8 mouse cellular contexts compared by ENCODE assay signal in the genomic region with DNA sequence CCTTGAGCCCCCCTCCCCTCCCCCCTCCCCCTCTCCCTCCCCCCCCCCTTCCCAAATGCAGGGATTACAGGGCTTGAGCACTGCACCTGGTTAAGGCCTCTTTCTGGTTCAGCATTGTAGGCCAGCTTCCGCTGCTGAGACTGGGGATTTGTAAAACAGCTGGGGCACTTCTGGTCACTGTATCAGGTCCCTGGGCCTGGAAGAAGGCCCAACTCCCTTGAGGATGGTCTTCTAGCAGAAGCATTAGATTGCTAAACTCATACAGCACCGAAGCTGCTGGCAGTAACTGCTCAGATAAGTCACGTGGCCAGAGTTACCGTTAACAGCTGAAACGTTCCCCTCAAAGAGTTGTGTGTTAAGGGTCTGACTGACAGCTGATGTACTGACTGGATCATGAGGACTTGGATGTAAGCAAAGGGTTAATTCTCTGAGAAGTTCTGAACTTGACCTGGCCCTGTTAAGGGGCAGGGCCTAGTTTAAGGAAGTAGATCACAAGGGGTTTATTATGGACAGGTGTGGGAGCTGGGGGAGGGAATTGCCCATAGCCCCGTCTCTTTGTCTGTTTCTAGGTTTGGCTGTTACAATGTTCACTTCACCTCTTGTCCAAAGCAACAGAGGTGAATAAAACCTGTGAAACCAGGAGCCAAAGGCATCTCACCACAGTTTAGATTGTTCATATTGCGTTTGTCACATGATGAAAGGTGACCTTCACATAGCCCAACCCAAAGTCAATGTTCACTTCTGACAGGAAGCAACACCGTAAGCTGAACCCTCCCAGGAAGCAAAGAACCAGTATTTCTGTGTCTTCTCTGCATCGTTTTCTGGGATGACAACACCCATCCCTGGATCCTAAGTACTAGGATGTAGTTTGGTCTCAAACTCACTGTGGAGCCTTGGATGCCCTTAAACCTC. TPM values are rescaled to one million over a fixed set of nuclear protein-coding genes. Genes with fewer than 3 reads are reported as not detected.
DNase-seq lines count a peak whose midpoint lies in the region; ATAC-seq lines count a peak whose summit lies in the region.

No protein-coding gene starts in this region.

- H3K4me3 ChIP-seq in neural tube, embryonic 11.5 days (ENCODE audit: low read depth, low read length), result no peak overlapping the region
- no peak overlapping the region for H3K4me3 ChIP-seq in stomach, embryonic 16.5 days (replicated peaks; ENCODE audit: low read length)

- peak overlapping the region; percentile 94; the same call in 1 of the 2 replicates for H3K27ac ChIP-seq in neural tube, embryonic 11.5 days (ENCODE audit: low read depth, low read length)
- no peak overlapping the region for H3K27ac ChIP-seq in stomach, embryonic 16.5 days (ENCODE audit: low read length)

- peaks cover 24% of the 10 kb centered on the region for H3K4me1 ChIP-seq in neural tube, embryonic 11.5 days (ENCODE audit: control insufficient read depth, insufficient read depth, low read length)
- peaks cover 24% of the 10 kb centered on the region for H3K4me1 ChIP-seq in stomach, embryonic 16.5 days (ENCODE audit: control insufficient read depth, insufficient read depth, low read length)

- DNase-seq in cerebellum, postnatal 10 days, result peak; percentile 26 to 27
- no peak for DNase-seq in cerebellum, adult 8-10 months
- no peak for DNase-seq in neural tube, embryonic 11.5 days (ENCODE audit: low spot score)
- DNase-seq in neural tube, embryonic 10.5 days (ENCODE audit: extremely low spot score, low spot score), result no peak
- peak; percentile 28 to 33 for DNase-seq in heart, postnatal 36 days
- DNase-seq in right cerebral cortex, adult 2 months (ENCODE audit: low spot score in 2 of 2), result no peak
- no peak for DNase-seq in layer of hippocampus, postnatal 10 days (ENCODE audit: low spot score in 2 of 2)

- ATAC-seq in neural tube, embryonic 11.5 days (ENCODE audit: insufficient read depth, low FRiP score, low TSS enrichment), result no peak
- ATAC-seq in stomach, embryonic 16.5 days (ENCODE audit: insufficient read depth, low FRiP score), result peak; percentile 41; the same call in 1 of the 2 replicates

- no peaks in the 10 kb centered on the region for H3K9me3 ChIP-seq in neural tube, embryonic 11.5 days (ENCODE audit: control insufficient read depth, low read length)
- no peaks in the 10 kb centered on the region for H3K9me3 ChIP-seq in stomach, embryonic 16.5 days (replicated peaks; ENCODE audit: control insufficient read depth, low read length)

- intact Hi-C loops in heart, postnatal 36 days (cut with DNase I), result no loop called here

- no peaks in the 10 kb centered on the region for H3K36me3 ChIP-seq in neural tube, embryonic 11.5 days (ENCODE audit: control insufficient read depth, insufficient read depth, low read length)
- no peaks in the 10 kb centered on the region for H3K36me3 ChIP-seq in stomach, embryonic 16.5 days (ENCODE audit: control insufficient read depth, insufficient read depth, low read length)

- H3K9ac ChIP-seq in neural tube, embryonic 11.5 days (ENCODE audit: low read length), result no peak overlapping the region
- no peak overlapping the region for H3K9ac ChIP-seq in stomach, embryonic 16.5 days (ENCODE audit: low read length)

- 51% methylated on average over 9 of the region's 9 CpGs for WGBS in neural tube, embryonic 11.5 days
- 44% methylated on average over 9 of the region's 9 CpGs for WGBS in stomach, embryonic 16.5 days

- H3K27me3 ChIP-seq in neural tube, embryonic 11.5 days (ENCODE audit: control insufficient read depth, insufficient read depth, low read length), result no peaks in the 10 kb centered on the region
- H3K27me3 ChIP-seq in stomach, embryonic 16.5 days (ENCODE audit: control insufficient read depth, insufficient read depth, low read length), result no peaks in the 10 kb centered on the region

- no peak overlapping the region for H3K4me2 ChIP-seq in neural tube, embryonic 11.5 days (ENCODE audit: low read depth)
- H3K4me2 ChIP-seq in stomach, embryonic 16.5 days (ENCODE audit: low read depth, low read length), result no peak overlapping the region

RNA-seq across cellular contexts. Expression of gene Amotl2, which starts 23.7 kb away (rescaled TPM):
- polyA plus RNA-seq in neural tube, embryonic 11.5 days (2014; fragmentation: Nextera tagmentation; extraction: Ambion mirVana), result 70.6 and 76.7 TPM in 2 replicates
- 10 to 100 TPM; 67.5 to 79.0 TPM for total RNA-seq in heart, postnatal 36 days (2021)
- polyA plus RNA-seq in stomach, embryonic 16.5 days (2015; fragmentation: Nextera tagmentation; extraction: Ambion mirVana), result 21.1 and 26.3 TPM in 2 replicates
- total RNA-seq in layer of hippocampus, postnatal 10 days (2021), result 10 to 100 TPM; 18.3 to 20.7 TPM

Comparison
In these comparisons a context has a peak if more than half of its experiments do, and no peak if none do; other contexts are left out.
1. DNase-seq: peak in cerebellum, postnatal 10 days (2 of 2) and heart, postnatal 36 days (2 of 2); none in cerebellum, adult 8-10 months (single experiment), neural tube, embryonic 11.5 days (single experiment), neural tube, embryonic 10.5 days (single experiment), right cerebral cortex, adult 2 months (0 of 2) and layer of hippocampus, postnatal 10 days (0 of 2).